Mouse (Mus musculus) megakaryocyte-erythroid progenitor cell, adult 5-6 weeks (primary cell): ENCODE measurements around the gene Slc25a39. TPM values are rescaled to one million over a fixed set of nuclear protein-coding genes. Genes with fewer than 3 reads are reported as not detected.
"Not testable (repeated sequence)": the region's sequence is repeated elsewhere in the genome, so short reads cannot be mapped to it uniquely, and the experiment has no call there.

Experiments
- ATAC-seq: replicated peaks from 2 replicates; pipeline ENCODE4 v1.8.0; 2016; ENCODE audit warnings: mild to moderate bottlenecking, inconsistent platforms; ENCODE audit not compliant: severe bottlenecking, poor library complexity, low FRiP score, low TSS enrichment
- total RNA-seq, 2 experiments: library from RNA; stranded (forward) in 1 of 2; stranded (reverse) in 1 of 2; fragments of 200-1000, 215-1000 nt in 1 of 2; fragments of >200 nt in 1 of 2; fragmentation: Nextera tagmentation in 1 of 2; gene quantifications; 2 replicates each; pipeline ENCODE4 v1.2.3; 2014 to 2017

The Slc25a39 gene
- total RNA-seq, 2 experiments from 2014 or later: 55.9 to 115 TPM

- ATAC-seq: no peak
Observed at GRCm38 (mm10) chr11:102376196-102376835, 31.4 kb downstream of the Slc25a39 start.

- ATAC-seq: peak; percentile 94
Observed at GRCm38 (mm10) chr11:102375196-102376173, 32.3 kb downstream of the Slc25a39 start.

GRCm38 (mm10) chr11:102374108-102374725, 33.5 kb downstream of the Slc25a39 start:
- no peak for ATAC-seq

- ATAC-seq: no peak
Observed at GRCm38 (mm10) chr11:102373646-102374045, 34.1 kb downstream of the Slc25a39 start.

GRCm38 (mm10) chr11:102372936-102373335, 34.8 kb downstream of the Slc25a39 start:
- ATAC-seq: no peak

GRCm38 (mm10) chr11:102371926-102372685, 35.6 kb downstream of the Slc25a39 start:
- ATAC-seq: no peak

GRCm38 (mm10) chr11:102370285-102370684, 37.5 kb downstream of the Slc25a39 start:
- ATAC-seq: no peak

GRCm38 (mm10) chr11:102369263-102369662, 38.5 kb downstream of the Slc25a39 start:
- no peak for ATAC-seq

GRCm38 (mm10) chr11:102368347-102368746, 39.4 kb downstream of the Slc25a39 start:
- ATAC-seq: no peak

- ATAC-seq: no peak
Observed at GRCm38 (mm10) chr11:102367504-102368280, 40.1 kb downstream of the Slc25a39 start.

- ATAC-seq: not testable (repeated sequence)
Observed at GRCm38 (mm10) chr11:102366103-102366502, 41.6 kb downstream of the Slc25a39 start, which contains the start of gene Slc4a1. Gene Slc4a1, minus strand, starts transcription at chr11:102366203.

GRCm38 (mm10) chr11:102365699-102366098, 42.0 kb downstream of the Slc25a39 start:
- no peak for ATAC-seq

- ATAC-seq: no peak
Observed at GRCm38 (mm10) chr11:102364570-102365371, 43.0 kb downstream of the Slc25a39 start.

GRCm38 (mm10) chr11:102363623-102364022, 44.1 kb downstream of the Slc25a39 start:
- peak; percentile 87 for ATAC-seq

GRCm38 (mm10) chr11:102361776-102362495, 45.8 kb downstream of the Slc25a39 start:
- ATAC-seq: no peak

- ATAC-seq: no peak
Observed at GRCm38 (mm10) chr11:102358365-102358764, 49.4 kb downstream of the Slc25a39 start.
